Mouse (Mus musculus): ENCODE data around the gene Lsm10. TPM values are rescaled to one million over a fixed set of nuclear protein-coding genes. Genes with fewer than 3 reads are reported as not detected.

Lsm10 gene
- polyA plus RNA-seq, 1 experiment: 28.8 TPM

DNA sequence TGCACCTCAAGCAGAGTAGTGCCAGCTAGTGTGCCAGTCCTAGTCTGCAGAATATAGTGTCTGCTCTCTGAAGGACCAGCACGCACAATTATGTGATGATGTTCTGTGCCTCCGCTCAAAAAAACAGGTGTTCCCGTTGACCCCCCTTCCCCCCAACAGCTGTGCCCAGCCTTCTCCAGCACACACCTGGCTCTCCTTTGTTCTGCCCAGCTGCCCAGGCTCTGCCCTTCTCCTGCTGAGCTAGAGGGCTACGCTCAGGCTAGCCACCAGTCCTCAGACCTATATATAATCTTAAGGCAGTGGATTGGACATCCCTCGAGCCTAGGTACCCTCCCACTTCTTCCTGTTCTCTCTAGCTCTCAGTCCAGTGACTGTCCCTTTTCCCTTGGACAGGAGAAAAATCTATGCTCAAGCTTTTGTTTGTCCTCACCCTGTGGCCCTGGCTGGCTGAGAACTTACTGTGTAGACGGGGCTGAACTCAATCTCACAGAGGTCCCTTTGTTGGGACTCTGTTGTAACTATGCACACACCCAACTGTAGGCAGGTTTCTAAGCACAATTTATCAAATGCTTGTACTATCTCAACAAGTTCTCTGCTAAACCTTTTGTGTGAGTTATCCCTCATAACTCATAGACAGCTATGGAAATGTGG, 19.6 kb downstream of the Lsm10 start:
- H3K27ac ChIP-seq (ENCODE audit: insufficient read depth, low read length): peak overlapping the region; percentile 12; the same call in 1 of the 2 replicates
- no peaks in the 10 kb centered on the region for H3K27me3 ChIP-seq (ENCODE audit: control insufficient read depth, insufficient read depth, low read length)
- no peak overlapping the region for H3K4me3 ChIP-seq (replicated peaks; ENCODE audit: insufficient read depth, low read depth, low read length)
- no peak for DNase-seq
- H3K4me1 ChIP-seq (ENCODE audit: control insufficient read depth, insufficient read depth, low read length): peaks cover 78% of the 10 kb centered on the region
- TF ChIP-seq POLR2A (IDR thresholded peaks at IDR 0.05; ENCODE audit: borderline replicate concordance, insufficient read depth, low read length) (no peak), CTCF (IDR thresholded peaks at IDR 0.05; ENCODE audit: borderline replicate concordance, insufficient read depth, low read depth, low read length) (no peak)
- 38% methylated on average over 6 of the region's 6 CpGs for WGBS

DNA sequence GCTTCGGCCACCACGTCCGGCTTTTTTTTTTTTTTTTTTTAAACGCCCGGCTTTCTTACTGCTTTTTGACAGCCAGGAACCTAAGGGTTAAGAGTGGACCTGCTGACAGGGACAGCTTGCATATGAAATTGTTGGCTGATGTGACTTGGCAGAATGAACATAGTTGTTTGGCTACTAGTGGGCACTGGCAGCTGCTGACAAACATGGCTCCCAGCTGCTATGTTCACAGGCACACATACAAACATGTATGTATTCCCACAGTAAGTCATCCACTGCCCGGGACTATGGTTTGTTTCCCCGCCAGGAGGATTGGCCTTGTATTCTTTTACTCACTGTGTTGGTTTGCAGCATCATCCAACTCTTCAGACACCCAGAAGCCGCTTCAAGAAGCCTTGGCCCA, 20.7 kb downstream of the Lsm10 start:
- Histone ChIP-seq H3K27ac (ENCODE audit: insufficient read depth, low read length) (peak overlapping the region; percentile 94), H3K27me3 (ENCODE audit: control insufficient read depth, insufficient read depth, low read length) (no peaks in the 10 kb centered on the region), H3K4me1 (ENCODE audit: control insufficient read depth, insufficient read depth, low read length) (peaks cover 75% of the 10 kb centered on the region), H3K4me3 (replicated peaks; ENCODE audit: insufficient read depth, low read depth, low read length) (no peak overlapping the region)
- DNase-seq: peak; percentile 35 to 44
- TF ChIP-seq POLR2A (IDR thresholded peaks at IDR 0.05; ENCODE audit: borderline replicate concordance, insufficient read depth, low read length) (no peak), CTCF (IDR thresholded peaks at IDR 0.05; ENCODE audit: borderline replicate concordance, insufficient read depth, low read depth, low read length) (no peak)
- 38% methylated on average over 8 of the region's 8 CpGs for WGBS

DNA sequence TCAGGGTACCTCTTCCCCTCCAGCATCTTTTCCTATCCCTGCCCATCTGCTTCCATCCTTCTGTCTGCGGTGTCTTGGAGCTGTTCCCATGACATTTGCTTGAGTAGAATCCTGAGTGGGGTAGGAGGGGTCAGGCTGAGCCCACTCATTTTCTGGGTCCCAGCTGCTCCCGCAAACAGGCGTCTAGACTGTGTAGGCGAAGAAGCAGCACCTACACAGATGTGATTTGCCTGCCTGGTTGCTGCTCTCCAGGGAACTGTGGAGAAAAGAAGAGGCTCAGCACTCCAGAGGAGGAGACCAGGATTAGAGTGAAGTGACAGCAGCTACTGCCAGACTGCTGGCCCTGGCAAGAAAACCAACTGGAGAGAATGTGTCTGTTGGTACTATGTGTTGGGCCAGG, 22.2 kb downstream of the Lsm10 start:
- H3K27me3 ChIP-seq (ENCODE audit: control insufficient read depth, insufficient read depth, low read length): no peaks in the 10 kb centered on the region
- peaks cover 69% of the 10 kb centered on the region for H3K4me1 ChIP-seq (ENCODE audit: control insufficient read depth, insufficient read depth, low read length)
- WGBS: 10% methylated on average over 4 of the region's 4 CpGs
- peak; percentile 79 to 82 for DNase-seq
- H3K27ac ChIP-seq (ENCODE audit: insufficient read depth, low read length): peak overlapping the region; percentile 94
- H3K4me3 ChIP-seq (replicated peaks; ENCODE audit: insufficient read depth, low read depth, low read length): no peak overlapping the region
- TF ChIP-seq POLR2A (IDR thresholded peaks at IDR 0.05; ENCODE audit: borderline replicate concordance, insufficient read depth, low read length): no peak
- TF ChIP-seq CTCF (IDR thresholded peaks at IDR 0.05; ENCODE audit: borderline replicate concordance, insufficient read depth, low read depth, low read length): no peak

DNA sequence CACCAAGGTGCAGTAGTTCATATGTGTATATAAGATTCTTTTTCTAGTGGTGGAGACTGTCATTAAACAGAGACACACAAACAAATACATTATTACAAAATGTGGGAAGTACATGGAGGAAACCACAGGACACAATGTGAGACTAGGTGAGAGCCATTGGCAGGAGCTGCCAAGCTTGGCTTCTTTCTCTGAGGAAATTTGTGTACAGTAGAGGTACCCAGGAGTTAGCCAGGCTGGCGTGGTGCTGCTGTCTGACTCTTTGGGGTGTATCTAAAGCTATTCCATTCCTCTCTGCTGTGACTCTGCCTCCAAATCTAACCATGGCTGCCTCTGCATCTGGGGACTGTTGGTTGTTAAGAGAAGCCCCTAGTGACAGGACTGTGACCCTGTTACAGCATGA, 22.6 kb downstream of the Lsm10 start:
- peak overlapping the region; percentile 94 for H3K27ac ChIP-seq (ENCODE audit: insufficient read depth, low read length)

DNA sequence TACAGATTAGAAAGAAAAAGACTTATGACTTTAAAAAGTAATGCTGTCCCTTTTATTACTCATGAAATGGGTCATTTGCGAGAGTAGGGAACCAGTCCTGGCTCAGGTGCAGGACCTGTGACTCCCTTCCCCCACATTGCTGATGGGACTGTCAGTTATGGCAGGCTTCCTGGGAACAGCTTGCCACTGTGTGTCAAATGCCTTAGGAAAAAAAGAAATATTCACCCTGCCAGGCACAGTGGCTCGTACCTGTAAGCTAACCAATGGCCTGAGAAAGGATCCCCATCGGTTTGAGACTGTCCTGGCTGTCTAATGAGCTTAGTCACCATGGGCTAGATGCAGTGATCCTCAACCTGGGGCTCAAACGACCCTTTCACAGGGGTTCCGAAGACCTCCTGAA, 23.6 kb downstream of the Lsm10 start:
- no peak overlapping the region for H3K4me3 ChIP-seq (replicated peaks; ENCODE audit: insufficient read depth, low read depth, low read length)
- peaks cover 67% of the 10 kb centered on the region for H3K4me1 ChIP-seq (ENCODE audit: control insufficient read depth, insufficient read depth, low read length)
- peak; percentile 82 to 94 for DNase-seq
- no peaks in the 10 kb centered on the region for H3K27me3 ChIP-seq (ENCODE audit: control insufficient read depth, insufficient read depth, low read length)
- TF ChIP-seq CTCF (IDR thresholded peaks at IDR 0.05; ENCODE audit: borderline replicate concordance, insufficient read depth, low read depth, low read length) (no peak), POLR2A (IDR thresholded peaks at IDR 0.05; ENCODE audit: borderline replicate concordance, insufficient read depth, low read length) (no peak)
- peak overlapping the region; percentile 92 for H3K27ac ChIP-seq (ENCODE audit: insufficient read depth, low read length)
- 8% methylated on average over 5 of the region's 5 CpGs for WGBS

More for the DNA sequence above, 22.6 kb downstream of the Lsm10 start:
- TF ChIP-seq CTCF (IDR thresholded peaks at IDR 0.05; ENCODE audit: borderline replicate concordance, insufficient read depth, low read depth, low read length) (no peak), POLR2A (IDR thresholded peaks at IDR 0.05; ENCODE audit: borderline replicate concordance, insufficient read depth, low read length) (no peak)
- WGBS: 21% methylated on average over 1 of the region's 1 CpGs
- H3K27me3 ChIP-seq (ENCODE audit: control insufficient read depth, insufficient read depth, low read length): no peaks in the 10 kb centered on the region
- peaks cover 67% of the 10 kb centered on the region for H3K4me1 ChIP-seq (ENCODE audit: control insufficient read depth, insufficient read depth, low read length)
- peak; percentile 63 to 74 for DNase-seq
- no peak overlapping the region for H3K4me3 ChIP-seq (replicated peaks; ENCODE audit: insufficient read depth, low read depth, low read length)

DNA sequence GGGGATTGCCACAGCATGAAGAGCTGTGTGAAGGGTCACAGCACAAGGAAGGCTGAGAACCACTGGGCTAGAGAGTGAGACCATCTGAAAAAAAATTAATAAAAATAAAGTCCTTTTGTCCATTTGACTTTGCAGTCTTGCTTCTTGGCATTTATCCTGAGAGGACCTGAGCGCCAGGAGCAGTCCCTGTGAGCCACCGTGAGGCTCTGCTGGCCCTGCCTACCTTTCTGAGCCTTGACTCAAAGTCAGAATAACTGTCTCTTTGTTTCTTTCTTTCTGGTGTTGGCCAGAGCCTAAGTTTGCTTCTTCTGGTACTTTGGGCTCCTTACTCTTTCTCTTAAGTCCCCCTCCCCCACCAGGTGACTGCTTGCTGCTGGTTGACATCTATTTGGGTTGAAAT, 24.1 kb downstream of the Lsm10 start:
- Histone ChIP-seq H3K27me3 (ENCODE audit: control insufficient read depth, insufficient read depth, low read length) (no peaks in the 10 kb centered on the region), H3K27ac (ENCODE audit: insufficient read depth, low read length) (peak overlapping the region; percentile 92), H3K4me1 (ENCODE audit: control insufficient read depth, insufficient read depth, low read length) (peaks cover 62% of the 10 kb centered on the region), H3K4me3 (replicated peaks; ENCODE audit: insufficient read depth, low read depth, low read length) (no peak overlapping the region)
- DNase-seq: peak; percentile 57 to 69
- WGBS: 12% methylated on average over 2 of the region's 2 CpGs
- no peak for TF ChIP-seq CTCF (IDR thresholded peaks at IDR 0.05; ENCODE audit: borderline replicate concordance, insufficient read depth, low read depth, low read length)
- no peak for TF ChIP-seq POLR2A (IDR thresholded peaks at IDR 0.05; ENCODE audit: borderline replicate concordance, insufficient read depth, low read length)

DNA sequence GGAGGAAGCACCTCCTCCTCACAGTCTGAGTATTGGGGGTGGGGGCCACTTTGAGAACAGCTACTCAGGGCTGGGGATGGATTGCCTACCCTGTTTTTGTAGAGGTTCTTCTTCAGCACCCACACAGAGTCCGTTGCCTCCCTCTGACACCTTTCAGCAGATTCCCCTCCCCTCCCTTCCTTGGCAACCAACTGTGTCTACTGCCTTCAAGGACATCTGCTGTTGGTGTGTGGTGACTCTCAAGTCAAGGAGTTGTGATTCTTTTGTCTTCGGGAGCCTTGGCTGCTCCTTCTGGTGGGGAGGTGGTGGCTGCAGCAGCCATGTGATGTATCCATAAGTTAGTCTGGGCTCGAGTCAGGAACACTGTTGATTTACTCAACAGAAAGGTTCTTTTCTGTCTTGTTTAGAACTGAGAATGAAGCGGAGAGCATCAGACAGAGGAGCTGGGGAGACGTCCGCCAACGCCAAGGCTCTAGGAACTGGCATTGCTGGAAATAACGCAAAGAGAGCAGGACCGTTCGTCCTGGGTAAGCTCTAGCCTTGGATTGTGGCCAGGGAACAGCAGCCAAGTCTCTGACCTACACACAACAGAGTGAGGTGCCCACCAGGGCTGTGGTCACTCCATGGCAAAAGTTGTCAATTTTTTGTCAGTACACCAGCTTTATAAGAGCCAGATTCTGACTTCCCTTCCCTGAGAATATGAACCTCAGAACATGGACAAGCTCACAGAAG, 27.1 kb downstream of the Lsm10 start:
- Histone ChIP-seq H3K27ac (ENCODE audit: insufficient read depth, low read length) (peak overlapping the region; percentile 58), H3K4me3 (replicated peaks; ENCODE audit: insufficient read depth, low read depth, low read length) (no peak overlapping the region), H3K27me3 (ENCODE audit: control insufficient read depth, insufficient read depth, low read length) (no peaks in the 10 kb centered on the region), H3K4me1 (ENCODE audit: control insufficient read depth, insufficient read depth, low read length) (peaks cover 34% of the 10 kb centered on the region)
- TF ChIP-seq POLR2A (IDR thresholded peaks at IDR 0.05; ENCODE audit: borderline replicate concordance, insufficient read depth, low read length): no peak
- TF ChIP-seq CTCF (IDR thresholded peaks at IDR 0.05; ENCODE audit: borderline replicate concordance, insufficient read depth, low read depth, low read length): no peak
- DNase-seq: peak; percentile 50 to 58
- 15% methylated on average over 10 of the region's 10 CpGs for WGBS

DNA sequence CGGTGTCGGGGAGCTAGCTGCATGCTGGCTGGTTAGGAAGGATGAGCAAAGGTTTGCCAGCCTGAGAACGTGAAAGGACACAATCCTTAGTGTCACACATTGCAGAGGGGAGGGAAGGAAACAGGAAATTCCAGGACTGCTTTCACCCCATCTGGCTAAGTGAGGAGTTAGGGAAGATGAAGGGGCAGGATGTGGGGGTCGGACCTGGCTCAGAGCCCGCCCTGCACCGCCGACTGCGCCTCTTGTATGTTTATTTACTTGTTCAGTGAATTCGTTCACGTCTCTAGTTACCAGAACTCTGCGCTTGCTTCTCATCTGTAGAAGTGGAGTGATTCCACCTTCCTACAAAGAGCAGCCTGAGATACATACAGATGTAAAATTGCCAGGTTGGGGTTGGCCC, 34.1 kb downstream of the Lsm10 start:
- 56% methylated on average over 11 of the region's 11 CpGs for WGBS
- DNase-seq: no peak
- Histone ChIP-seq H3K4me1 (ENCODE audit: control insufficient read depth, insufficient read depth, low read length) (peaks cover 24% of the 10 kb centered on the region), H3K27me3 (ENCODE audit: control insufficient read depth, insufficient read depth, low read length) (no peaks in the 10 kb centered on the region), H3K4me3 (replicated peaks; ENCODE audit: insufficient read depth, low read depth, low read length) (no peak overlapping the region), H3K27ac (ENCODE audit: insufficient read depth, low read length) (no peak overlapping the region)
- no peak for TF ChIP-seq POLR2A (IDR thresholded peaks at IDR 0.05; ENCODE audit: borderline replicate concordance, insufficient read depth, low read length)
- no peak for TF ChIP-seq CTCF (IDR thresholded peaks at IDR 0.05; ENCODE audit: borderline replicate concordance, insufficient read depth, low read depth, low read length)
